Mouse (Mus musculus): ENCODE data around the gene Cog5.

Cog5 gene

DNA sequence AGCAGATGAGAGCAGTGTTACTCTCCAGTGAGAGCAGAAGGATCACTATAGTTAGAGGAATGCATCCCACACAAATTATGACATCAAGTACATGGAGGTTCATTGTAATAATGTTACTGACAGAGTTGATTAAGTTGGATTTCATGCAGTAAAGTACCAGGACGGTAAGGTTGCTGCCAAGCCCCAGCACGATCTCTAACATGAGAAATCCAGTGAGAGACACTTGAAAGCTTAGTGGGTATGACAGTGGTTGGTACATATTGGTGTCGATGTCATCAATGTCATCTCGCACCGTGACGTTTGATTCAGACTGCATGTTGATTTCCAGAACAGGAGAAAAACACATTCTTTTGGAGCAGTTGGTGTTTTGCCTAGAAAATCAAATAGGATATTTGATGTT, 55.0 kb downstream of the Cog5 start:
- DNase-seq (ENCODE audit: low read depth, low spot score), result no peak

DNA sequence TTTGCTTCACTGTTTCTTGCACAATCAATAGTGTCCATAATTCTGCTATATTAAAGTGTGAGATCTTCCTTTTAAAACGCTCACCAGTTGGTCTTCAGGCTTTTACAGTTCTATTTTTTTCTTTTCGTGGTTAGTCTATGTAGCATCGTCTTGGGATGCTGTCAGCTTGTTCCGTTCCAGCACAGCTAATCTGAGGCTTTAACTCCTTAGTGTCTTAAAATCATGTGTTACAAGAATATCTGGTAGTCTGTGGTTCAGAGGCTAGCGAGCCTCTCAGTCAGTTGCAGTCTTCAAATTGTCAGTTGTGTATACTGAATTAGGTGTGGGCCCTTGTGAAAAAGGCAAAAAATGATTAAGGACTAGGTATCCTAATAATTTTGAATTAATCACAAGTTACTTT, 57.6 kb downstream of the Cog5 start:
- no peak for DNase-seq (ENCODE audit: low read depth, low spot score)

DNA sequence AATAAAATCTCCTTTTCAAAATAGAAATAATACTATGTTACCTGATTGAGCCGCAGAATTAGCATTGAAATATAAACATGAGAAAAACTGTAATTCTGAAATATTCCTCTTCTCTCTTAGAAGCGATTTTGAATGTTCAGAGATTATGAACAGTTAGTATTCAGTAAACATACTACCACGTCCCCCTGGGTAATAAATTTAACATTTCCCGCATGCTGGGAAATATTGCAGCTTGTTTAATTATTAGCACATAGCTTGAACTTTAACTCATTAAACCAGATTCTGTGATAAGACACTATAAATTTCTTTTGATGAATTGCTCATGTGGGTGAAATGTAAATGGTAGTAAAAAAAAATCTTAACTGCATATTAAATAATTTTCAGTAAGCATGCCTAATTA, 58.1 kb downstream of the Cog5 start:
- no peak for DNase-seq (ENCODE audit: low read depth, low spot score)

DNA sequence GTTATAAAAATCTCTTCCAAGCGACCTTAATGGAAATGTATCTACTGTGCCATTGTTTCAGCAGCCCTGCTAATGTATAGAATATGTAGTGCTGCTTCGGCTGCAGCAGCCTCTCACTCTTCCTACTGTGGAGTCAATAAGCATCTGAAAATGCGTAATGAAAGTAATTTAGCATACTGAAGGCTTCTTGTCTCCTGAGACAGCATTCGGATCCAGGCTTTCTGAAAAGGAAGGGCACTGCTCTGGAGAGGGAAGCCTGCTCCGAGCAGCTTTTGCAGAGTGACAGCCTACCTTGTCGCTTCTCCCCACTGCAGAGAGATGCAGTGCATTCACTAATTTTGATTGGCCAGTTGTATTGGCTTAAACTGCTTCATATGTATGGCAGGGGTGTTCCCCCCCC, 58.9 kb downstream of the Cog5 start, which contains the start of gene Gpr22:
Gene Gpr22, minus strand, starts transcription at position 348 of the 400 bp plus-strand sequence.
- DNase-seq (ENCODE audit: low read depth, low spot score), result no peak

DNA sequence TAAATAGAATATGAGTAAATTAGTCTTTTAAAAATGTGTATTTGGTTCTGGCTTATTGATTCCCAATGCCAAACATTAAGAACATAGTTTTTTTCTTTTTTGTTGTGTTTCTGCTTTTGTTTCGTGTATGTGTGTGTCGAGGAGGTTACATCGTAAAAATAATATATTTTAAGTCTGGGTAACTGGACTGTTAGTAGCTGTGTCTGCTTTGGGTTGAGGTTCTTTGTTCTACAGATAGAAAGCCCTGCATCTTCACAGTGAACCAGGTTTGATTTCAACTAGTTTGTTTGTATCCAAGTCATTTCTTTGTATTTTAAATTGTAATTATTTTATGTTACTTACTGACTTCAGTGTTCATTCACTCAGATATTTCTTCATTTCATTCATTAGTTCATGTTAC, 59.4 kb downstream of the Cog5 start:
- no peak for DNase-seq (ENCODE audit: low read depth, low spot score)

DNA sequence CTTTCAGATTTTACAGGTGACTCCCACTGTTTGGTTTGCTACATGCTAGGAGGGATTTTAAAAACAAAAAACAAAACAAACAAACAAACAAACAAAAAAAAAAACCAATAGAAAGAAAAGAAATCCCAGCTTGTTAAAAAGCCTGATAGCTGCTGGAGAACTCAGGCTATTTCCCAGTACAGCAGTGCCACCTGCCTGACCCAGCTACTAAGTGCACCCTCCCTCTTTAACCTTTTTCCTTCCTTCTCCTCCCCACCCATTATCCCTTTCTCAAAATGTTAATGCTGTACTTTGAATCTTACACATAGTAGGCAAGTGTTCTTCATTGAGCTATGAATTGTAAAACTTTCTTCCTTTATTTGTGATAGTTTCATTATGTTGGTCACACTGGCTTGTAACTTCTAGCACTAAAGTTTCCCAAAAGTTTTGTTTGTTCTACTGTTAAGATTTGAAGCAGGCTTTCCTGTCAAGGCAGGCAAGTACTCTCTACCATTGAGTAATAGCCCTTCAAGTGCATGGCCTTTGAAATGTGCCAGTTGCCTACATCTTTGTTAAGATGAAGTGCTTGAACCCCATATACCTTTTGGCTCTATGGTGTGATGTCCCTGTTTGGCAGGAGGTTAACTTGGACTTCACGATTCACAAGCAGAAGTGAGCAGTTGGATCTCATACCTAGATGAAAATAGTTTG, 65.1 kb downstream of the Cog5 start:
- DNase-seq (ENCODE audit: low read depth, low spot score), result peak; percentile 42

DNA sequence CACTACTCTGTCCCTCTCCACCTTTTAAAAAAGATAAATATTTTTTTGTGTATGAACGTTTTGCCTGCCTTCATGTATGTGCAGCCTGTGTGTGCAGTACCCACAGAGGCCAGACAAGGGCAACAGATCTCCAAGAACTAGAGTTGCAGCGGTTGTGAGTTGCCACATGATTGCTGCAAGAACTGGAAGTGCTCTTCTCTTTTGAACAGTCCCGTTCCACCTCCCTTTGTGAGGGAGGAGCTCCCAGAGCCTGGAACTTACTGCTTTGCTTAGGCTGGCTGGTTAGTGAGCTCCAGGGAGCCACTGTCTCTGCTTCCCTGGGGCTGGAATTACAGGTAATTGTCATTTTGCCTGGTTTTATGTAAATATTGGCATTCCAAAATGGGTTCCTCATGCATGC, 69.9 kb downstream of the Cog5 start:
- peak; percentile 89 for DNase-seq (ENCODE audit: low read depth, low spot score)

DNA sequence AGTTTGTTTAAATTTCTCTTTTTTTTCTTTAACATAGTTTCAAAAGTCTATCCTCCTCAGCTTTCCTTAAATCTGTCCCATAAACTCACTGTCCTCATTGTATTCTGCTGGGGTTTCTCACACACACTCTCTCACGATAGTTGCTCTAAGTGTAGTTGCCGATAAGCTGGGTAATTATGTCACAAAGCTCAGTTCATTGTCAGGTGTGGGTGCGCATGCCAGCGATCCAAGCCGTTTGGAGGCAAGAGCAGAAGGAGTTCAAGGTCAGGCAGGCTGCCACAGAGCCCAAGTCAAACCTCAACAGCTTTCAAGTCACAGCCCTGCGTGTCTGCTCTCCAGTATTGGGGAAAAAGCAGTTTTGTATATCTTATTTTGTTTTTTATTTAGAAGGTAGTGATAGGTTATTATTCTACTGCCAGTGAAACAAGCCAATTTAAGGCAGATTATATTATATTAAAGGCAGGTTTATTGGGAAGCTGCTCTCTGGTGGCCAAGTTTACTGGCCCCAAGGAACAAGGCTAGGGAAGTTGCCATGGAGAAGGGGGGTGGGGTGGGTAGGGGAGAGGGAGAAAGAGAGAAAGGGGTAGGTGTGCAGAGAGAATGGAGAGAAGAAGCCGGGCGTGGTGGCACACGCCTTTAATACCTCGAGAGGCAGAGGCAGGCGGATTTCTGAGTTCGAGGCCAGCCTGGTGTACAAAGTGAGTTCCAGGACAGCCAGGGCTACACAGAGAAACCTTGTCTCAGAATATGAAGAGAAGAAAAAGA, 71.0 kb downstream of the Cog5 start:
- DNase-seq (ENCODE audit: low read depth, low spot score), result peak; percentile 83

DNA sequence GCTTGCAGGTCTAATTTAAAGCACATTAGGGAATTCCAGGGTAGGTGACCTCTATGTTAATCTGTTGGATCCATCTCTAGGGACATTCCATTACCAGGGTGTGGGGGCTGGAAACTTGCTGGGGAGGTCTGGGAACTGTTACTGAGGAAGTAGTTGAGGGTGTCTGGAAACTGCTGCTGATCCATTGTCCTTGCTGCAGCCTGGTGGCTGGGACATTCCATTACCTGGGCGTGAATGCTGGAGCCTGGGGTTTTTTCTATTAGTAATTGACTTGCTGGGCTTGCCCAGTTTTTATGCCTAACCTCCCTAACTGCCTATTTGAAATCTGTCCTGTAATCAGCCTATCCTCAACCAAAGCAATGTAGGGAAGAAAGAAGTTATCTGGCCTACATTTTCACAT, 72.0 kb downstream of the Cog5 start:
- peak; percentile 91 for DNase-seq (ENCODE audit: low read depth, low spot score)

DNA sequence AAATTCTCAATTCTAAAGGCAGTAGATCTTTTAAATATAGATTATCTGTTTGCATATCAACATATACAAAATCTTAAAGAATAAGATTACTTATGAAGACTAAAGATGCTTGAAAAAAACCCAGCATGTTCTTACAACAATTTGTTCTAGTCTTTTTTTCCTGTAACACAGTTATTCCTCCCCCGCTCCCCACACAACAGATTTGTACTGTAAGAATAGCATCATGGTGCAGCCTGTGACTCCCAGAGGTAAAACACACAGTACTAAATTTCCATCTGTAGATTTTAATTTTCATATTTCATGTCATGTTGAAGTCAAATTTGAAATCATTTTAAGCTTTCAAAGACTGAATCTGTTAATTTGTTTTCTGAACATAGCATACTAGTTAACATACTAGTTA, 75.5 kb downstream of the Cog5 start:
- no peak for DNase-seq (ENCODE audit: low read depth, low spot score)

DNA sequence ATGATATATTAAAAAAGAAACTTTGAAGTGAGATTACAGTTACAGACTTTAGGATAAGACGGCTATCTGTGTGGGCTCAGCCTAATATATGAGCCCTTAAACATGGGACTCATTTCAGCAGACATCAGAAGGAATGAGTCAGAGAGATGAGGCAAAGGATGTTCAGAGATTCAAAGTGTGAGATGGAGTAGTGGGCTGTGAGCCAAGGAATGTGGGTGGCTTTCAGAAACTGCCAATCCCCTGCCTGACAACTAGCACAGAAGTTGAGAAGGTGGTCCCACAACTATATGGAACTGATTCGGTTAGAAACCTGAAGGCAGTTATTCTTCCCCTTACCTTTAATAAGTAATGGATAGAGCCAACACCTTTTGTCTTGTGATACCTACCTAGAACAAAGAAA, 79.9 kb downstream of the Cog5 start:
- no peak for DNase-seq (ENCODE audit: low read depth, low spot score)

DNA sequence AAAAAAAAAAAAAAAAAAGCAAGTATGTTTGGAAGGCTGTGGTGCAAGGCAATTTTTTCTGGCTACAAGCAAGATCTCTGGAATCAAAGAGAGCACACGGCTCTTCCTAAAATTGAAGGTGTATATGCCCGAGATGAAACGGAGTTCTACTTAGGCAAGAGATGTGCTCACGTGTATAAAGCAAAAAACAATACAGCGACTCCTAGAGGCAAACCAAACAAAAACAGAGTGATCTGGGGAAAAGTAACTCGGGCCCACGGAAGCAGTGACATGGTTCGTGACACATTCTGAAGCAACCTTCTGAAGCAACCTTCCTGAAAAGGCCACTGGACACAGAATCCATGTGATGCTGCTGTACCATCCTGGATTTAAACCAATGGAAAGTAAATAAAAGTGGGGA, 92.6 kb downstream of the Cog5 start:
- peak; percentile 58 for DNase-seq (ENCODE audit: low read depth, low spot score)

DNA sequence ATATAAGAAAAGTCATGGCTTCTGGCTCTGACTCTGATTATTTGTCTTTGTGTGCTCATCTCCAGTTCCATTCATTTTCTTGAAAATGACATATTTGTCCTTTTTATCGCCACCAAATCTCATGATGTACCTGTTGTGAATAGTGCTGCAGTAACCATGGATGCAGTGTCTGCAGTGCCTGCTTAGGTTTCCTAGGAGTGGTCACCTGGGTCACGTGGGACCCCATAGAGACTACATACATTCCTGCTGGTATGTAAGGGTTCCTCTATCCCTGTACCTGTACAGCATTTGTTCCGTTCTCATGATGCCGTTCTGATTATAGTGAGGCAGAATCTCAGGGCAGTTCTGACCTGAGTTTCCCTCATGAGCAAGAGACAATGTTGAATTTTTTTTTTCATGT, 95.2 kb downstream of the Cog5 start:
- DNase-seq (ENCODE audit: low read depth, low spot score), result peak; percentile 81

DNA sequence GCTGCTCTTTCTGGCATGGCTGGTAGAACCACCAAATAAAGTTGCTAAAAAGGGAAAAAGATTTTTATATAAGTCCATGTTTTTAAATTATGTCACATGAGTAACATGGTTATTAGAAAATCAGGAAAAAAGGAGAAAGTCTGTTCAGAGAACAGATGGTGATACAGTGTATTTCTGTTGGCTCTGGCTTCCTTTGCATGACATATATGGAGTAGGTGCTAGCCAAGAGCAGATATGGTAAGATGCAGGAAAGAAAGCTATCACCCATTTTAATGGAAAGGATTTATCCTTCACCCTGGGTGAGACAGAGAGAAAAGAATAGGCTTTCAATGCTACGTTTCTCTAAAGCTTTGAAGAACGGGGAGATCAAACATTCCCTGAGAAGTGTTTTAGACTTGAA, 99.8 kb downstream of the Cog5 start:
- DNase-seq (ENCODE audit: low read depth, low spot score), result no peak

DNA sequence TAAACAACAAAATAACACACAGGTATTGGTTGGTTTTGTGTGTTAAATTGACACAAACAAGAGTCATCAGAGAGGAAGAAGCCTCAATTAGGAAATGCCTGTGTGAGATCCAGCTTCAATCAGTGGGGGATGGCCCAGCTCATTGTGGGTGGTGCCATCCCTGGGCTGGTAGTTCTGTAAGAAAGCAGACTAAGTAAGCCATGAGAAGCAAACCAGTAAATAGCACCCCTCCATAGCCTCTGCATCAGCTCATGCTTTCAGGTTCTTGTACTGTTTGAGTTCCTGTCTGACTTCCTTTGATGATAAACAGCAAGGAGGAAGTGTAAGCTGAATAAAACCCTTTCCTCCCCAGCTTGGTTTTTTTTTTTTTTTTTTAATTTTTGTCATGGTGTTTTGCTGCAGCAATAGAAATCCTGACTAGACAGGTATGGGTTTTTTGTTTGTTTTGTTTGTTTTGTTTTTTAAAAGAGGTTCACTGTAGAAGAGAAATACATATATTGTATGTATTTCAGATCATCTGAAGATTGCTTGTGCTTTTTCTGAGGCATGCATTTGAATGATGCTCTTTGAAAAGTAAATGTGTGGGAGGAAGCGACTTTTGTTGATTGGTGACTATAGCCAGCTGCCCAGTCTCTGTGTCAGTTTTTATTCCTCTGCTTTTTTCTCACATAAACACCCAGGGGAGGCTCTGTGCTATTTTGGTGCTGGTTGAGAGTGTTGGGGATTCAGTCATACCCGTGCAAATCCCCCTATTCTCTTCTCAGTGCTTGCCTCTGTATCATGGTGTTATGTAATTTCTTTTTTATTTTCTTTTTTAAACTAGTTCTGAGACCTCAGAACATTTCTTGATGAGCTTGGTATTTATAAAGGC, 101.5 kb downstream of the Cog5 start:
- no peak for DNase-seq (ENCODE audit: low read depth, low spot score)

DNA sequence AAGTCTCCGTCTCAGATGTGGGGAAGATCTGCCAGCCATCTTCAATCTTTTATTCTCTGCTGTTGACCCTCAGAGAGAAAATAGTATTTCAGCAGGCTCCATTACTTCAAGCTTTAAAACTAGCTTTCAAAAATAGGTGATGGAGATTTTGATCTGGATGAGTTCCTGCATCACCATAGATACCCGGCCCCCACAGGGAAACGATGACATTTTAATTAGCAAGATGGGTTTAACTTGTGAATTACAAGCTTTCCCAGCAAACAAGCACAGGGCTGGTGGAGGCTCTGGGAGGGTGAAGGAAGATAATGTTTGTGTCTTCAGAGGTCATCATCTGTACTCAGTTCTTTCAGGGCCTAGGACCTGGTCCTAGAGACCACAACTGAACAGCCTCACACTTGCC, 118.9 kb downstream of the Cog5 start:
- no peak for DNase-seq (ENCODE audit: low read depth, low spot score)

DNA sequence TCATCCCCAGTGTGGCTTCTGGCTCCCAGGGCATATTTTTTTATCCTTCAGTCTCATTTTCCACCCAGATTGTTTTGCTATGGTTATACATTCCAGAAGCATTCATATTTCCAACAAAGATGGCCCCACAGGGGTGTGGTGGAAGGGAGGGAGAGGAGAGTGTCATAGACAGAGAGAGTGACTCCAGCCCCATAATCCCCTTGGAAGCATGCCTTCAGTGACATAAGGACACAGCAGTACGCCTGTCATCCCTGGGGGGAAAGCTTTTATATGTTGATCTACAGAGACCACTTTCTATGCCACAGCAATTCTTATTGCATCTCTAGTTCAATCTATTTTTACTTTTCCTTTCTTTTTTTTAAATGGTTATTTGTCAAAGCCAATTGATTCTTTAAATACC, 129.6 kb downstream of the Cog5 start:
- no peak for DNase-seq (ENCODE audit: low read depth, low spot score)

DNA sequence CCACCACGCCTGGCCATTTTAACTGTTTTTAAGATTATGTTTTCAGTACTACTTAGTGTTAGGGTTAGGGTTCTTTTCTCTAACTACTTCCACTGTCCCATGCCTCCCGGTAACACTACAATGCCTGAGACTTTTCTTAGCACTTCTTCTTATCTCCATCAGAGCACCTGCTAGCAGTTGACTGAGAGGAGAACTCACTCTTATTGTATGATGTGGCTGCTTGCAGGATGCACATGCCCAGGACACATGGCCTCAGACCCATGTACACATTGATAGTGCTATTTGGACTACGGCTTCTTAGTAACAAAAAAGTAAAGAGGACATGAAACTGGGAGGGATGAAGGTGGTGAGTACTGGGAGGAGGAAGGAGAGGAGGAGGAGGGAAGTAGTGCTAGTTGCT, 133.9 kb downstream of the Cog5 start:
- no peak for DNase-seq (ENCODE audit: low read depth, low spot score)

DNA sequence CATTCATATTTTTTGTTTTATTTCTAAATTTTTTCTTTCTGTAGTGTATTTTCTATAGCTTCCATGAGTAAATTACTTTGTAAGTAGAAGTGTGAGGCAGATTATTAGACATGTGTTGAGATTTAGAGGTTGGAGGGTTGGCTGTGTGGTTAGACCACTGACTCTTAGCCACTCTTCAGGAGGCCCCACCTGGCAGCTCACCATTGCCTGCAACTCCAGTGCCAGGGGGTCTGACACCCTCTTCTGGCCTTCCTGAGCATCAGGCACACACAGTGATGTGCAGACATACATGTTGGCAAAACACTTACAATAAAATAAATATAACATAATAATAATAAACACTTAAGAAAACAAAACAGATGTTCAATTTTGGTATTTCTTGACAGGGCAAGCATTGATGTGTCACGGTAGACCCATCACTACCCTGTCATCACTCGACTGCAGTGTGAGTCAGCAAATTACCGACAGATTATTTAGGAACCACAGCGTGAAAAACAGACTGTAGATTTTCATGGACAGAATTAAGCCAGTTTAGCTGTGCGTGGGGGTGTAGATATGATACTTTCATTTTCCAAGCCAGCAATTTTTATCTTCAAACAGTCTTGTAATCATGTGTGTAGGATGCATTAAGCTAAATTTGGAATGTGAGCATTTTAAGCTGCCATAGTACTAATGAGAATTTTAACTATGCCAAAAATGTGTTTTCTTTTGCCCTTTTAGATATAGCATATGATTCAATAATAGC, 151.9 kb downstream of the Cog5 start:
- no peak for DNase-seq (ENCODE audit: low read depth, low spot score)

DNA sequence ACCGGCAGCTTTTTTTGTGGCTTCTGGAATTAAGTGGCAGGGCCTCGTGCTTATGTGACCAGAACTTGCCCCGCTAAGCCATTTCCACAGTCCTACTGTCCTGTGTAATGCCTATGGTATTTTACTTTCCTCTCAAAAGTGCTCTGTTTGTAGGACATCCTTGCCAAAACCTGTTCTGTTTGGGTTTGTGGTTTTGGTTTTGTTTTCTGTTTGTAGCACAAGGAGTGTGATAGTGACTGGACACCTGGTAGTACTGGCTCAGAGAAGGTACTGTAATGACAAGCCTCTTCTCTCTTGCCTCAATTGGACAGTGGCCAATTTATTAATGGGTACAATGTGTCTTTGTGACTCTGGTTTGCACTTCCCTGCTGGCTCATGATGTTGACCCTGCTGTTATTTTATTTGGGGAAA, 163.4 kb downstream of the Cog5 start:
- no peak for DNase-seq (ENCODE audit: low read depth, low spot score)

DNA sequence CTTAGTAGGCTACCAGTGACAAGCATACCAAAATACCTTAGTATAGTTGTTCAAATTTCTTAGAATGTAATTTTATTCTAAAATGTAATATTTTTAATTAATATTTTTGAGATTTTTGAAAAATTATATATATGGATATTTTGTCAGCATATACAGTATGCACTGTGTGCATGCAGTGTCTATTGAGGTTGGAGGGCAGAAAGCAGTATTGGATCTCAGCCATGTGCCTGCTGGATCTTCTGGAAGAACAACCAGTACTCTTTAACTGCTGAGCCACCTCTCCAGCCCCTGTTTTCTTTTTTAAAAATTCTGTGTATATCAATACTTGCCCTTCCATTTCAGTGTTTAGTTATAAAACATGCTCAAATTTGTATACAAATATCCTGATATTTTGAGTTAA, 164.4 kb downstream of the Cog5 start:
- DNase-seq (ENCODE audit: low read depth, low spot score), result no peak

DNA sequence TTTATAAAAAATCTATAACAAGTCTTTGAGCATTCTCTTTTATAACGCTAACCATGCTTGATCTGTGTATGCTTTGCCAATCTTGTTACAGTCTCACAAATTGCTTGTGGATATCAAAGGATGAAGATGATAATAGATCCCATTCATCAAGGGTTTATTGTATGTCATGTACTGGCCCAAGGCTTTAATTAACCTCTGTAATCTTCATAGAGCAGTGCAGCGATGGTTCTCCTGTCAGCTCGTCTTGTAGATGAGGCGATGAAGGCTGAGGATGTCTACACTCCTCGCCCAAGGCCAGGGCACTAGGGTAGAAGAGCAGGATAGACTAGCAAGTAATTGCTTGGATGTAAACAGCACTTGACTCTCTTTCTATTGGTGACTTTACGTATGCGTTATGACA, 164.9 kb downstream of the Cog5 start:
- DNase-seq (ENCODE audit: low read depth, low spot score), result no peak

Measured in R1 (cell line).